Mouse (Mus musculus) ES-Bruce4 (cell line): ENCODE results near the gene Ulk1. TPM values are rescaled to one million over a fixed set of nuclear protein-coding genes. Genes with fewer than 3 reads are reported as not detected.

ENCODE experiments used
- H3K27ac ChIP-seq: 2 replicates; pipeline ENCODE4 v1.5.1; 2012; ENCODE audit warnings: low read length, inconsistent platforms; ENCODE audit not compliant: insufficient read depth
- H3K27me3 ChIP-seq: 2 replicates; pipeline ENCODE4 v1.6.1; 2012; ENCODE audit warnings: mild to moderate bottlenecking, low read length, inconsistent platforms; ENCODE audit not compliant: control insufficient read depth, poor library complexity, insufficient read depth, severe bottlenecking
- H3K36me3 ChIP-seq: 2 replicates; pipeline ENCODE4 v1.6.1; 2012; ENCODE audit warnings: inconsistent platforms, mild to moderate bottlenecking, low read length, moderate library complexity; ENCODE audit not compliant: control insufficient read depth, poor library complexity, insufficient read depth, severe bottlenecking
- H3K4me1 ChIP-seq: one replicate; pipeline ENCODE4 v1.8.1; 2011; ENCODE audit warnings: low read length; ENCODE audit not compliant: control insufficient read depth, insufficient read depth
- H3K4me3 ChIP-seq: 2 replicates; pipeline ENCODE4 v1.5.1; 2011; ENCODE audit warnings: low read depth, mild to moderate bottlenecking, low read length
- H3K9ac ChIP-seq: 2 replicates; pipeline ENCODE4 v1.6.1; 2012; ENCODE audit warnings: low read depth, mild to moderate bottlenecking, inconsistent platforms; ENCODE audit not compliant: poor library complexity, severe bottlenecking
- H3K9me3 ChIP-seq: replicated peaks from 2 replicates; pipeline ENCODE4 v1.6.1; 2012; ENCODE audit warnings: mild to moderate bottlenecking, low read length, inconsistent platforms; ENCODE audit not compliant: control insufficient read depth, poor library complexity, insufficient read depth, severe bottlenecking
- CTCF ChIP-seq: IDR thresholded peaks from one replicate; pipeline ENCODE4 v1.8.1; 2011; ENCODE audit warnings: low read depth, low read length
- EP300 ChIP-seq: IDR thresholded peaks from 2 replicates; pipeline ENCODE4 v1.6.1; 2011; ENCODE audit warnings: low read depth, low read length; ENCODE audit not compliant: insufficient read depth
- POLR2A ChIP-seq: IDR thresholded peaks from one replicate; pipeline ENCODE4 v1.8.1; 2011; ENCODE audit warnings: low read length; ENCODE audit not compliant: insufficient read depth
- polyA plus RNA-seq: library from polyadenylated mRNA; stranded (reverse); fragments of >200 nt; gene quantifications from 2 replicates; pipeline ENCODE4 v1.2.4, GENCODE M21; 2011; ENCODE audit warnings: low read depth; ENCODE audit not compliant: missing spikeins, insufficient read depth, insufficient read length

The Ulk1 gene
- polyA plus RNA-seq, 1 experiment: 126 TPM

GRCm38 (mm10) chr5:110745021-110745420 lies 64.9 kb downstream of the Ulk1 start:
- no peak overlapping the region for H3K4me3 ChIP-seq
- no peaks in the 10 kb centered on the region for H3K9me3 ChIP-seq
- peaks cover 6% of the 10 kb centered on the region for H3K36me3 ChIP-seq
- TF ChIP-seq POLR2A (no peak), CTCF (no peak), EP300 (no peak)
- H3K27me3 ChIP-seq: no peaks in the 10 kb centered on the region
- no peak overlapping the region for H3K9ac ChIP-seq
- peaks cover 2% of the 10 kb centered on the region for H3K4me1 ChIP-seq
- H3K27ac ChIP-seq: no peak overlapping the region

- H3K27me3 ChIP-seq: no peaks in the 10 kb centered on the region
- H3K4me3 ChIP-seq: no peak overlapping the region
- H3K36me3 ChIP-seq: peaks cover 25% of the 10 kb centered on the region
- TF ChIP-seq POLR2A (no peak), CTCF (no peak), EP300 (no peak)
- no peak overlapping the region for H3K9ac ChIP-seq
- no peaks in the 10 kb centered on the region for H3K4me1 ChIP-seq
- no peak overlapping the region for H3K27ac ChIP-seq
- no peaks in the 10 kb centered on the region for H3K9me3 ChIP-seq
Measured at GRCm38 (mm10) chr5:110739496-110740275, 70.2 kb downstream of the Ulk1 start.

GRCm38 (mm10) chr5:110735606-110736005 lies 74.3 kb downstream of the Ulk1 start:
- Histone ChIP-seq H3K27me3 (no peaks in the 10 kb centered on the region), H3K4me1 (no peaks in the 10 kb centered on the region), H3K36me3 (peaks cover 44% of the 10 kb centered on the region)

More at GRCm38 (mm10) chr5:110735606-110736005, 74.3 kb downstream of the Ulk1 start:
- Histone ChIP-seq H3K27ac (no peak overlapping the region), H3K9ac (no peak overlapping the region), H3K9me3 (no peaks in the 10 kb centered on the region), H3K4me3 (no peak overlapping the region)
- TF ChIP-seq EP300 (no peak), CTCF (no peak), POLR2A (no peak)

Other genes with a start within 250 kb of the Ulk1 start
- 53.3 and 55.5 TPM in 2 replicates for gene Noc4l, start 156.7 kb downstream of the Ulk1 start, polyA plus RNA-seq
- 15.4 and 25.3 TPM in 2 replicates for gene Ddx51, start 156.6 kb downstream of the Ulk1 start, polyA plus RNA-seq
- 100 and 104 TPM in 2 replicates for gene Ep400, start 39.4 kb downstream of the Ulk1 start, polyA plus RNA-seq
- gene Pus1, start 29.4 kb downstream of the Ulk1 start, polyA plus RNA-seq: 30.9 and 32.4 TPM in 2 replicates
- gene Hscb, start 29.7 kb upstream of the Ulk1 start, polyA plus RNA-seq: 41.5 and 46.6 TPM in 2 replicates
- gene Chek2, start 29.9 kb upstream of the Ulk1 start, polyA plus RNA-seq: 95.0 and 107 TPM in 2 replicates
- gene Ttc28, start 69.7 kb upstream of the Ulk1 start, polyA plus RNA-seq: 2.0 and 2.5 TPM in 2 replicates